Mouse (Mus musculus): ENCODE data around the gene Pomc.

- TF ChIP-seq MAFK (IDR thresholded peaks at IDR 0.05; ENCODE audit: insufficient read depth, low read depth, low read length), result no peak
- no peak for TF ChIP-seq CHD2 (IDR thresholded peaks at IDR 0.05; ENCODE audit: low read depth, low read length)
These were observed 54.0 kb downstream of the Pomc start for GRCm38 (mm10) chr12:4008731-4009130.

Measured in ES-E14 (cell line).